Mouse (Mus musculus) frontal cortex, postnatal 25 days (tissue): ENCODE data around the gene Gsdma.
"Not testable (repeated sequence)": the region's sequence is repeated elsewhere in the genome, so short reads cannot be mapped to it uniquely, and the experiment has no call there.

Source experiments
- DNase-seq, 2 experiments: peaks; one replicate each; pipeline ENCODE4 v3.0.0; 2022; ENCODE audit warnings: low spot score in 2 of 2

The Gsdma gene

GRCm38 (mm10) chr11:98709001-98709741 is 45.0 kb downstream of the Gsdma start:
- DNase-seq, result no peak

- DNase-seq, result peak; percentile 69 to 70
Observed at GRCm38 (mm10) chr11:98710416-98711045, 46.4 kb downstream of the Gsdma start.

GRCm38 (mm10) chr11:98711046-98711434 is 46.9 kb downstream of the Gsdma start:
- no peak for DNase-seq

GRCm38 (mm10) chr11:98712009-98712408 is 47.9 kb downstream of the Gsdma start:
- DNase-seq, result not testable (repeated sequence)

- DNase-seq, result no peak
Observed at GRCm38 (mm10) chr11:98713703-98714102, 49.6 kb downstream of the Gsdma start.

GRCm38 (mm10) chr11:98715946-98716345 is 51.8 kb downstream of the Gsdma start:
- DNase-seq, result no peak

- DNase-seq, result peak; percentile 57 to 81
Observed at GRCm38 (mm10) chr11:98717904-98718303, 53.8 kb downstream of the Gsdma start.

GRCm38 (mm10) chr11:98720756-98721155 is 56.6 kb downstream of the Gsdma start:
- no peak for DNase-seq

GRCm38 (mm10) chr11:98721458-98722226 is 57.5 kb downstream of the Gsdma start:
- no peak for DNase-seq

GRCm38 (mm10) chr11:98723098-98723497 is 58.9 kb downstream of the Gsdma start:
- DNase-seq, result no peak

- no peak for DNase-seq
Observed at GRCm38 (mm10) chr11:98725926-98726506, 61.9 kb downstream of the Gsdma start.
